Mouse (Mus musculus) brain, embryonic 14.5 days (tissue): ENCODE results near the gene Tmem266.

Experiments used
- CTCF ChIP-seq: fragments of 200-500 bp; IDR thresholded peaks from 2 replicates; pipeline ENCODE4 v1.5.1; 2012; ENCODE audit warnings: inconsistent platforms, mild to moderate bottlenecking, moderate library complexity, borderline replicate concordance; ENCODE audit not compliant: insufficient read depth, insufficient read length; ENCODE audit errors: extremely low read depth
- POLR2A ChIP-seq: fragments of 200-500 bp; IDR thresholded peaks from 2 replicates; pipeline ENCODE4 v1.6.1; 2012; ENCODE audit warnings: mild to moderate bottlenecking, inconsistent platforms, borderline replicate concordance; ENCODE audit not compliant: poor library complexity, insufficient read depth, insufficient read length, severe bottlenecking; ENCODE audit errors: extremely low read depth

DNA sequence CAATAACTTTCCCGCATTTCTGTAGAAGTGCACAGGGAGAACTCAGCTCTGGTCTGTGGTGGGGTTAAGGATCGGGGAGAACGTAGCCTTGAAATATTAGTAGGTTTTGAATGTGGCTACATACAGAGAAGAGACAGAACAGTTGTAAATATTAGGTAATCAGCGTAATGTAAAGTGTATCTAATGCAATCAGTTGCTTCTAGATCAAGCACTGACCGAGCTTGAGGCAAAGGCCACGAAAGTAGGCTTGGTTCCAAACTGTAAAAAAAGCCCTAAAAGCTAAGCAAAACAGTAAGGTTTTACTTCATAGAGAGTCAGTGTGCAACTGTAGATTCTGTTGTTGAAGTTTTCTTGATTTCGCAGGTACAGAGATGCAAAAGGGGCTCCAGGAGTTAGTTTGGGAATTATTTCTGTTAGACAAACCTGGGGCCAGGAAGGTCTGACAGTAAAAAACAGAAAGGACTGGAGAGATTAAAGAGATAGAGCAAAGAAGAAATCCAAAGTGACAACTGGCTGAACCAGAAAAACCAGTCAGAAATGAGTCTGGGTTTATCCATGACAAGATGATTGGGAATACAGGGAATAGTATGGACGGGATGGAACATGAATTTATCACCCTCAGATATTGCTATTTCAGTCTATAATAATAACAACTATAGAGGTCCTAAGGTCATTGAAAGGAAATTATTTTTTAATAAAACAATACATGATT lies 47.4 kb upstream of the Tmem266 start:
- TF ChIP-seq CTCF: no peak
- TF ChIP-seq POLR2A: no peak
